In the genomic region with DNA sequence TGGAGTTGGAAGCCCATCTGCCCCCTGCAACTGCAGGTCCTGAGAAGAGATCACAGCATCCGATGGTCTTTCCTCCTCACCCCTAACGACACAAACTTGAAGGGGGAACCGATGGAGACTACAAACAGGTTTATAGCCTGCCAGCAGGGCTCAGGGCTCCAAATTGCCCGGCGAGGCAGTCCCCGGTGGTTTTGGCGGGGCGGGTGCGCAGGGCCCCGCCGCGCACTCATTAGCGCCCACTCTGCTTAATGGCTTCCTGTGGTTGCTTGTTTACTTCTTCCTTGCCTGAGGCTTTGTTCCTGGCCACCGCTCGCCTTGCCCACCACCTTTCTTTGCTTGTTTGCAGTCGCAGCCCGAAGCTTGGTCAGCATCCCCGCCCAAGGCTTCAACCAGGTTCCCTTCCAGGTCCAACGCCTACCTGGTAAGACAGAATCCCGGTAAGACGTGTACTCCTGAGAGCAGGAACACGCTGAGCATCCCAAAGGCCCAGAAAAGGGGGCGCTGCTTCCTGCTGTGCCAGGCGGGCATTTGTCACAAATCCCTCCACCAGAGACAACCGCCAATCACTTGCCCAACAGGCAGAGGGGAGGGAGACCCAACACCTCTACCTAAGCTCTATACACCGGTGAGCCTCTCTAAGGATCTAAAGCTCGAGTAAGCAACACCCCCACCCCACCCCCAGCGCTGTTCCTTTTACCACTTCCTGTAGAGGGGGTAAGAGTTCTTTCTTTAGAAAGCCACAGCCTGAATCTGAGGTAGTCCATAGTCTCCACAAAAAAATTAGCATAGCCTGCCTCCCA, we compare ENCODE assay signal across 8 mouse cellular contexts. TPM values are rescaled to one million over a fixed set of nuclear protein-coding genes. Genes with fewer than 3 reads are reported as not detected.
DNase-seq lines count a peak whose midpoint lies in the region; ATAC-seq lines count a peak whose summit lies in the region.
"Had no signal": no experiment of that assay in that cellular context is flagged by ENCODE, and none has a peak within 500 bp of the region (broad histone marks: within the 10 kb centered on the region; RNA-seq: fewer than 3 reads in every experiment).

No protein-coding gene starts in this region.

- H3K27me3 ChIP-seq in forebrain, embryonic 15.5 days = peaks cover 12% of the 10 kb centered on the region; the same call in 1 of the 2 replicates
- peaks cover 54% of the 10 kb centered on the region for H3K27me3 ChIP-seq in midbrain, embryonic 10.5 days (ENCODE audit: low read depth, poor library complexity, severe bottlenecking)

- no peaks in the 10 kb centered on the region for H3K9me3 ChIP-seq in forebrain, embryonic 15.5 days
- H3K9me3 ChIP-seq in midbrain, embryonic 10.5 days (replicated peaks) = no peaks in the 10 kb centered on the region

- intact Hi-C loops in gastrocnemius, postnatal 14 days (cut with DNase I; ENCODE audit: low total_unique reads) = no loop called here

- WGBS in forebrain, embryonic 15.5 days = under 1% methylated on average over 28 of the region's 28 CpGs
- WGBS in midbrain, embryonic 10.5 days = under 1% methylated on average over 28 of the region's 28 CpGs

- no peaks in the 10 kb centered on the region for H3K36me3 ChIP-seq in forebrain, embryonic 15.5 days
- H3K36me3 ChIP-seq in midbrain, embryonic 10.5 days = no peaks in the 10 kb centered on the region

- peak; percentile 43; the same call in 1 of the 2 replicates for ATAC-seq in forebrain, embryonic 15.5 days (replicated peaks)
- ATAC-seq: liver, postnatal 0 days had no signal

- H3K4me1 ChIP-seq in forebrain, embryonic 15.5 days = peaks cover 8% of the 10 kb centered on the region; the same call in 1 of the 2 replicates
- peaks cover 15% of the 10 kb centered on the region for H3K4me1 ChIP-seq in midbrain, embryonic 10.5 days

- H3K4me2 ChIP-seq in forebrain, embryonic 15.5 days (replicated peaks) = peak overlapping the region; percentile 56

- peak overlapping the region; percentile 36 for H3K4me3 ChIP-seq in forebrain, embryonic 15.5 days
- H3K4me3 ChIP-seq in midbrain, embryonic 10.5 days = peak overlapping the region; percentile 42

- peak; percentile 79 for DNase-seq in CD4-positive helper T cell, adult 2 months (ENCODE audit: low read depth, low spot score)
- DNase-seq in CD8-positive naive resting alpha-beta T cell, adult 2 months (ENCODE audit: low read depth in 2 of 2, low spot score in 2 of 2) = peak; percentile 11 to 55
- no peak for DNase-seq in midbrain, embryonic 10.5 days (ENCODE audit: low spot score)
- no peak for DNase-seq in embryo, embryonic 9.5 days (ENCODE audit: extremely low spot score)
- no peak for DNase-seq in embryo, embryonic 10 days (ENCODE audit: low spot score)
- DNase-seq in gastrocnemius, postnatal 14 days = no peak

- peak overlapping the region; percentile 31 for H3K9ac ChIP-seq in forebrain, embryonic 15.5 days (replicated peaks)
- H3K9ac ChIP-seq: liver, postnatal 0 days had no signal

- H3K27ac ChIP-seq in forebrain, embryonic 15.5 days (replicated peaks) = no peak overlapping the region
- no peak overlapping the region for H3K27ac ChIP-seq in midbrain, embryonic 10.5 days (replicated peaks)

RNA-seq across cellular contexts. Expression of a gene that starts 33.4 kb away (rescaled TPM):
- 0.51 and 0.63 TPM in 2 replicates for polyA plus RNA-seq in forebrain, embryonic 15.5 days (2015; fragmentation: Nextera tagmentation; extraction: Ambion mirVana)
- 0.43 and 0.46 TPM in 2 replicates for polyA plus RNA-seq in midbrain, embryonic 10.5 days (2016; fragmentation: Nextera tagmentation; extraction: Ambion mirVana)
- not detected for total RNA-seq in gastrocnemius, postnatal 14 days (2021)
- polyA plus RNA-seq: liver, postnatal 0 days had no signal

RNA-seq across cellular contexts. Expression of a gene that starts 45.0 kb away (rescaled TPM):
- 0.46 and 0.54 TPM in 2 replicates for polyA plus RNA-seq in forebrain, embryonic 15.5 days (2015; fragmentation: Nextera tagmentation; extraction: Ambion mirVana)
- 0.58 and 1.0 TPM in 2 replicates for polyA plus RNA-seq in midbrain, embryonic 10.5 days (2016; fragmentation: Nextera tagmentation; extraction: Ambion mirVana)
- total RNA-seq in gastrocnemius, postnatal 14 days (2021) = not detected
- polyA plus RNA-seq: liver, postnatal 0 days had no signal

RNA-seq across cellular contexts. Expression of a gene that starts 51.9 kb away (rescaled TPM):
- polyA plus RNA-seq in forebrain, embryonic 15.5 days (2015; fragmentation: Nextera tagmentation; extraction: Ambion mirVana) = 11.5 and 12.8 TPM in 2 replicates
- polyA plus RNA-seq in midbrain, embryonic 10.5 days (2016; fragmentation: Nextera tagmentation; extraction: Ambion mirVana) = 0.73 and 0.86 TPM in 2 replicates
- under 1 TPM; 0.14 to 0.18 TPM for total RNA-seq in gastrocnemius, postnatal 14 days (2021)
- polyA plus RNA-seq: liver, postnatal 0 days had no signal

Comparison
In these comparisons a context has a peak if more than half of its experiments do, and no peak if none do; other contexts are left out.
1. DNase-seq: peak in CD4-positive helper T cell, adult 2 months (single experiment) and CD8-positive naive resting alpha-beta T cell, adult 2 months (2 of 2); none in midbrain, embryonic 10.5 days (single experiment), embryo, embryonic 9.5 days (single experiment), embryo, embryonic 10 days (single experiment) and gastrocnemius, postnatal 14 days (single experiment).